In the genomic region with DNA sequence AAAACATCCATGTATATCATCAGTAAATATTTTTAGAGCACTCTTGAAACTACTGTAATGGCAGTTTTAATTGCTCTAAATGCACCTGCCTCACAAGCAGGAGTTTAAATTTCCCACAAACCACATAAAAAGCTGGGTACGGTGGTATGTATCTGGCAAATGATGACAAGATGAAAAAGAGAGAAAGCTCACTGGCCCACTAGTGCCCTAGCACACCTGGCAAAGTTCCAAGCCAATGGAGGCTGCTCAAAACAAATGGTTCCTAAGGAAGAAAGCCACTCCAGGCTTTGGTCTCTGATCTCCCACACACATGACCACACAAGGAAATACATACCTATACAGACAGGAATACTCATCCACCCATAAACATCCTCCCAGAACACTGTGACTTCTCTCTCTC, we compare ENCODE assay signal across 12 mouse cellular contexts.
DNase-seq lines count a peak whose midpoint lies in the region; ATAC-seq lines count a peak whose summit lies in the region.
"Had no signal": no experiment of that assay in that cellular context is flagged by ENCODE, and none has a peak within 500 bp of the region (broad histone marks: within the 10 kb centered on the region; RNA-seq: fewer than 3 reads in every experiment).

No protein-coding gene starts in this region.

- ATAC-seq in cerebellum, adult (ENCODE audit: insufficient number of reproducible peaks, low FRiP score, low TSS enrichment): no peak

- DNase-seq in cerebellum, adult 8-10 months: peak; percentile 11
- peak; percentile 12 for DNase-seq in kidney, postnatal 10 days
- no peak for DNase-seq in kidney, adult 11 months
- DNase-seq in 416B (ENCODE audit: low read depth): peak; percentile 27
- DNase-seq in naive thymus-derived CD4-positive, alpha-beta T cell, adult 2 months (ENCODE audit: low read depth): peak; percentile 48
- DNase-seq in ovary, adult 18-20 months (ENCODE audit: low spot score): no peak
- no peak for DNase-seq in adrenal gland, adult (ENCODE audit: inconsistent age in 2 of 2, low spot score in 1 of 2)
- DNase-seq: adrenal gland, postnatal 10 days; embryo, embryonic 11 days; gastrocnemius, postnatal 14 days; heart, postnatal 14 days had no signal

Comparison
In these comparisons a context has a peak if more than half of its experiments do, and no peak if none do; other contexts are left out.
1. DNase-seq: peak in cerebellum, adult 8-10 months (single experiment), kidney, postnatal 10 days (single experiment), 416B (single experiment) and naive thymus-derived CD4-positive, alpha-beta T cell, adult 2 months (single experiment); none in kidney, adult 11 months (single experiment), ovary, adult 18-20 months (single experiment) and adrenal gland, adult (0 of 2).